Mouse (Mus musculus) embryonic facial prominence, embryonic 13.5 days (tissue): ENCODE measurements around the gene Tmem106b. TPM values are rescaled to one million over a fixed set of nuclear protein-coding genes. Genes with fewer than 3 reads are reported as not detected.

ENCODE experiments used
- ATAC-seq: fragments of 200-750 bp; cut with Nextera tagmentation; 2 replicates; pipeline ENCODE4 v1.8.0; 2017; ENCODE audit warnings: low read depth; ENCODE audit not compliant: insufficient number of reproducible peaks, insufficient read depth, low FRiP score, low TSS enrichment
- H3K27ac ChIP-seq: fragments of 300-500 bp; sonication (generic); 2 replicates; pipeline ENCODE4 v1.5.1; 2015; ENCODE audit warnings: moderate library complexity, mild to moderate bottlenecking, inconsistent platforms
- H3K27me3 ChIP-seq: fragments of 300-500 bp; sonication (generic); 2 replicates; pipeline ENCODE4 v1.6.1; 2015; ENCODE audit warnings: mild to moderate bottlenecking, inconsistent platforms
- H3K36me3 ChIP-seq: fragments of 300-500 bp; sonication (generic); 2 replicates; pipeline ENCODE4 v1.6.1; 2015; ENCODE audit warnings: mild to moderate bottlenecking, inconsistent platforms
- H3K4me1 ChIP-seq: fragments of 300-500 bp; sonication (generic); 2 replicates; pipeline ENCODE4 v1.6.1; 2015; ENCODE audit warnings: inconsistent platforms
- H3K4me2 ChIP-seq: fragments of 300-500 bp; sonication (generic); 2 replicates; pipeline ENCODE4 v1.6.1; 2015; ENCODE audit warnings: moderate library complexity, mild to moderate bottlenecking, inconsistent platforms
- H3K4me3 ChIP-seq: fragments of 300-500 bp; sonication (generic); 2 replicates; pipeline ENCODE4 v1.5.1; 2015; ENCODE audit warnings: mild to moderate bottlenecking, inconsistent platforms
- H3K9ac ChIP-seq: fragments of 300-500 bp; sonication (generic); 2 replicates; pipeline ENCODE4 v1.6.1; 2015; ENCODE audit warnings: mild to moderate bottlenecking, inconsistent platforms
- H3K9me3 ChIP-seq: fragments of 300-500 bp; sonication (generic); 2 replicates; pipeline ENCODE4 v1.6.1; 2016; ENCODE audit warnings: inconsistent platforms
- WGBS: fragments of 180-500 bp; shearing (Covaris S2); methylation state at CpG from one replicate; pipeline ENCODE4 v1.1.7; 2015; ENCODE audit warnings: mixed read lengths; 5-methylcytosine and 5-hydroxymethylcytosine counted together
- polyA plus RNA-seq: library from polyadenylated mRNA; unstranded; fragments of >200 nt; fragmentation: Nextera tagmentation; extraction: Ambion mirVana; gene quantifications from 2 replicates; pipeline ENCODE4 v1.2.1, GENCODE M21; 2015

Gene Tmem106b
- polyA plus RNA-seq, 1 experiment from 2014 or later = 30.0 TPM

- Histone ChIP-seq H3K4me1 (peaks cover 6% of the 10 kb centered on the region), H3K9ac (no peak overlapping the region), H3K36me3 (peaks cover 47% of the 10 kb centered on the region), H3K4me3 (no peak overlapping the region), H3K9me3 (no peaks in the 10 kb centered on the region), H3K27me3 (no peaks in the 10 kb centered on the region), H3K4me2 (no peak overlapping the region), H3K27ac (no peak overlapping the region)
- WGBS = 99% methylated on average over 4 of the region's 4 CpGs
- ATAC-seq = no peak
Measured at GRCm38 (mm10) chr6:13073036-13073435, 3.5 kb downstream of the Tmem106b start.

DNA sequence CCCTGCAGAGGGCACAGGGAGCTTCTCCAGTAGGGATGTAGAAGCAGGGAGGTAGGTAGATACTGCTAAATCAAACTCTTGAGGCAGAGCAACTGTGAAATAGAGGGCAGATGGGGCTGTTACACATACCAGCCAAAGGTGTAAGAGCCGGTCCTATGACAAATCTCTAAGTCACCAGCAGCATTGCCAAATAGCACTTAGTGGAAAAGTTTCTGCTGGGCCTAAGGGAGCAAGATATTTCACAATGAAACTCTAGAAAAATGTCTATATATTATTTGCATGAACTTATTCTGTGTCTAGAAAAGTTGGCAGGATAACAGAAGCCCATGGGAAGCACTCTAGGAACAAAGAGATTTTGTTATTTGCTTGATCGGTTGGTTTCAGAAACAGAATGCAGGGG lies 4.3 kb downstream of the Tmem106b start:
- H3K36me3 ChIP-seq = peaks cover 55% of the 10 kb centered on the region
- no peak overlapping the region for H3K27ac ChIP-seq
- H3K27me3 ChIP-seq = no peaks in the 10 kb centered on the region
- H3K4me1 ChIP-seq = peaks cover 6% of the 10 kb centered on the region
- H3K4me2 ChIP-seq = no peak overlapping the region
- no peak overlapping the region for H3K9ac ChIP-seq
- H3K9me3 ChIP-seq = no peaks in the 10 kb centered on the region
- 78% methylated on average over 2 of the region's 2 CpGs for WGBS
- H3K4me3 ChIP-seq = no peak overlapping the region
- no peak for ATAC-seq

GRCm38 (mm10) chr6:13082881-13083280 lies 13.3 kb downstream of the Tmem106b start:
- 91% methylated on average over 9 of the region's 9 CpGs for WGBS
- H3K4me2 ChIP-seq = no peak overlapping the region

GRCm38 (mm10) chr6:13096656-13097435 lies 27.3 kb downstream of the Tmem106b start:
- Histone ChIP-seq H3K4me3 (no peak overlapping the region), H3K4me1 (no peaks in the 10 kb centered on the region), H3K9me3 (no peaks in the 10 kb centered on the region), H3K27me3 (no peaks in the 10 kb centered on the region), H3K9ac (no peak overlapping the region), H3K36me3 (no peaks in the 10 kb centered on the region), H3K27ac (no peak overlapping the region), H3K4me2 (no peak overlapping the region)
- WGBS = 61% methylated on average over 2 of the region's 2 CpGs
- no peak for ATAC-seq

More at GRCm38 (mm10) chr6:13082881-13083280, 13.3 kb downstream of the Tmem106b start:
- H3K36me3 ChIP-seq = peaks cover 60% of the 10 kb centered on the region
- ATAC-seq = no peak
- H3K9me3 ChIP-seq = no peaks in the 10 kb centered on the region
- H3K9ac ChIP-seq = no peak overlapping the region
- H3K4me1 ChIP-seq = no peaks in the 10 kb centered on the region
- H3K4me3 ChIP-seq = no peak overlapping the region
- H3K27me3 ChIP-seq = no peaks in the 10 kb centered on the region
- no peak overlapping the region for H3K27ac ChIP-seq

DNA sequence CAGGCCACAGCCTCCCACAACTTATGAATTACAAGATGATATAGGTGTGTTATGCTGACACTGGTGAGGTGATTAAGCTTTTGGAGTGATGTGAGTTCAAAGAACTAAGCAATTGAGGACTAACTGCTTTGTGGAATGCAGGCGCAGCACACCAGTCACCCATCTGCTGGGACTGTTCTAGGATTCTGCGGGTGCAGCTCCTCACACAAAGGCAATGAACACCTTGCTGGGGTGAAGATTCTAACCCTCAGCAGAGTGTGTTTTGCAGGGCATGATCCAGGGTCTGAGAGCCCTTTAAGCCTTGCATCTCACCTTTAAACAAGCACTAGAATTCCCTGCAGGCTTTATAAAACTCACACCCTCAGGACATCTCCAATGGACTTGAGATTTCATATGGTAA lies 30.6 kb downstream of the Tmem106b start:
- no peaks in the 10 kb centered on the region for H3K4me1 ChIP-seq
- WGBS = 90% methylated on average over 2 of the region's 2 CpGs
- no peak overlapping the region for H3K4me2 ChIP-seq
- no peak overlapping the region for H3K27ac ChIP-seq
- ATAC-seq = no peak
- no peak overlapping the region for H3K4me3 ChIP-seq
- no peaks in the 10 kb centered on the region for H3K27me3 ChIP-seq
- H3K36me3 ChIP-seq = no peaks in the 10 kb centered on the region
- H3K9ac ChIP-seq = no peak overlapping the region
- H3K9me3 ChIP-seq = no peaks in the 10 kb centered on the region

GRCm38 (mm10) chr6:13108662-13109061 lies 39.1 kb downstream of the Tmem106b start:
- Histone ChIP-seq H3K9me3 (no peaks in the 10 kb centered on the region), H3K27ac (no peak overlapping the region), H3K4me1 (no peaks in the 10 kb centered on the region), H3K4me2 (no peak overlapping the region), H3K9ac (no peak overlapping the region), H3K36me3 (no peaks in the 10 kb centered on the region), H3K27me3 (no peaks in the 10 kb centered on the region), H3K4me3 (no peak overlapping the region)
- WGBS = 78% methylated on average over 1 of the region's 1 CpGs
- no peak for ATAC-seq

- 93% methylated on average over 1 of the region's 1 CpGs for WGBS
- H3K4me1 ChIP-seq = no peaks in the 10 kb centered on the region
- H3K9me3 ChIP-seq = no peaks in the 10 kb centered on the region
- no peaks in the 10 kb centered on the region for H3K36me3 ChIP-seq
- no peak overlapping the region for H3K4me2 ChIP-seq
- no peaks in the 10 kb centered on the region for H3K27me3 ChIP-seq
- no peak overlapping the region for H3K4me3 ChIP-seq
- no peak overlapping the region for H3K27ac ChIP-seq
- ATAC-seq = no peak
- H3K9ac ChIP-seq = no peak overlapping the region
Measured at GRCm38 (mm10) chr6:13137255-13137654, 67.7 kb downstream of the Tmem106b start.

Other genes with a start within 250 kb of the Tmem106b start
- gene Vwde, start 155.2 kb downstream of the Tmem106b start, polyA plus RNA-seq = 0.11 and 0.21 TPM in 2 replicates